ENCODE assay signal across 7 mouse cellular contexts in genomic region chr4:129767782-129768181, GRCm38 (mm10).
"Had no signal": no experiment of that assay in that cellular context is flagged by ENCODE, and none has a peak within 500 bp of the region (broad histone marks: within the 10 kb centered on the region; RNA-seq: fewer than 3 reads in every experiment).

No protein-coding gene starts in this region.

- DNase-seq: kidney, postnatal 10 days; kidney, postnatal 4 days; lung, adult 2 months; lung, postnatal 36 days; right cerebral cortex, adult 18-20 months; right cerebral cortex, postnatal 25 days; thymus, postnatal 14 days had no signal
